Mouse (Mus musculus) granulocyte monocyte progenitor cell, adult 5-6 weeks (primary cell): ENCODE measurements at regions not wholly inside any gene's neighbourhood (a gene's known extent, or its start where the extent isn't known, plus 50 kb on each side); places are given as distances from the start of the nearest gene placed in this dataset.

Source experiments
- ATAC-seq: replicated peaks from 2 replicates; pipeline ENCODE4 v1.8.0; 2016; ENCODE audit warnings: mild to moderate bottlenecking, moderate TSS enrichment, inconsistent platforms; ENCODE audit not compliant: poor library complexity, severe bottlenecking

- peak; percentile 48; the same call in 1 of the 2 replicates for ATAC-seq
Measured at GRCm38 (mm10) chr2:144197139-144197538, 73.3 kb upstream of the Mgme1 start.

- ATAC-seq: peak; percentile 85
Measured at GRCm38 (mm10) chr2:144198326-144199051, 72.0 kb upstream of the Mgme1 start.
